Mouse (Mus musculus) MEL (cell line): Measurements from ENCODE around the gene Olfr1396.
"Not testable (repeated sequence)": the region's sequence is repeated elsewhere in the genome, so short reads cannot be mapped to it uniquely, and the experiment has no call there.

Experiments
- CTCF ChIP-seq, 3 experiments: IDR thresholded peaks in 2 of 3; conservative IDR thresholded peaks in 1 of 3; 2 replicates each; pipeline ENCODE4 v1.5.1; 2011 to 2012; ENCODE audit warnings: low read length in 3 of 3, low read depth in 2 of 3, mild to moderate bottlenecking in 2 of 3, improper control_type of control experiment in 1 of 3, inconsistent platforms in 1 of 3, mixed read lengths in 1 of 3, moderate library complexity in 1 of 3; ENCODE audit not compliant: control insufficient read depth in 1 of 3, insufficient read depth in 1 of 3, poor library complexity in 1 of 3, severe bottlenecking in 1 of 3
- GATA1 ChIP-seq: IDR thresholded peaks from 2 replicates; pipeline ENCODE4 v1.6.1; 2011; ENCODE audit warnings: low read depth, low read length, improper control_type of control experiment

DNA sequence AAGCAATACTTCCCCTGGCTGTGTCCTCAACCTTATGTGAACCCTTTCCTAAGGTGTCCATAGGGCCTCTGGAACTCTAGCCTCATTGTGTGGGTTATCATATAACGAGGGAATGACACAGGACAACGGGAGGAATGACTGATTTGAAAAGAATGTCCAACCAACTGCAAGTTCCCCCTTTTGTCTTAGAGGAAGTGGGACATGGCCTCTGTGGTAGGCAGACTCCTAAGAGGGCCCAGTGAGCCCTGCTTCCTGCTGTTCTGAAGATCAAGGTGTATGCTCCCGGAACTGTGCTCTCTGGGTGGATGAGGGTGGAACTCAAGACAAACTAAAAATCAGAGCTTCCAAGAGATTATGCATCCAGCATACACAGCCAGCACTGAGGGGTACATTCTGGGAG is 54.6 kb downstream of the Olfr1396 start:
- TF ChIP-seq GATA1; CTCF (IDR thresholded peaks at IDR 0.05 in 2 of 3, conservative IDR thresholded peaks at IDR 0.05 in 1 of 3; ENCODE audit: control insufficient read depth in 1 of 3, insufficient read depth in 1 of 3, low read depth in 2 of 3, low read length in 3 of 3, poor library complexity in 1 of 3, severe bottlenecking in 1 of 3): not testable (repeated sequence)
